Mouse (Mus musculus): ENCODE measurements around the gene Pde1c. TPM values are rescaled to one million over a fixed set of nuclear protein-coding genes. Genes with fewer than 3 reads are reported as not detected.

Gene Pde1c
- total and polyA plus RNA-seq, 2 experiments, result 0.37 TPM; not detected in 1

- no peak overlapping the region for H3K9ac ChIP-seq (ENCODE audit: low read depth, low read length)
- H3K4me1 ChIP-seq (ENCODE audit: control insufficient read depth, insufficient read depth, low read length), result no peaks in the 10 kb centered on the region
- no peak overlapping the region for H3K4me3 ChIP-seq (ENCODE audit: insufficient read depth, low read depth, low read length)
- H3K79me2 ChIP-seq (ENCODE audit: control insufficient read depth, insufficient read depth, low read length), result no peaks in the 10 kb centered on the region
- no peak for DNase-seq (ENCODE audit: extremely low read depth, low read depth, low spot score)
- H3K27ac ChIP-seq (replicated peaks; ENCODE audit: insufficient read depth, low read depth, low read length), result no peak overlapping the region
- no peaks in the 10 kb centered on the region for H3K36me3 ChIP-seq (ENCODE audit: control insufficient read depth, insufficient read depth, low read length)
- TF ChIP-seq CTCF (IDR thresholded peaks at IDR 0.05; ENCODE audit: low read depth, low read length), result no peak
- TF ChIP-seq POLR2A (IDR thresholded peaks at IDR 0.05; ENCODE audit: extremely low read depth, insufficient read depth, low read length), result no peak
- H3K27me3 ChIP-seq (ENCODE audit: control insufficient read depth, insufficient read depth, low read length), result no peaks in the 10 kb centered on the region
Measured at GRCm38 (mm10) chr6:56310318-56310717, 258.6 kb downstream of the Pde1c start.

DNA sequence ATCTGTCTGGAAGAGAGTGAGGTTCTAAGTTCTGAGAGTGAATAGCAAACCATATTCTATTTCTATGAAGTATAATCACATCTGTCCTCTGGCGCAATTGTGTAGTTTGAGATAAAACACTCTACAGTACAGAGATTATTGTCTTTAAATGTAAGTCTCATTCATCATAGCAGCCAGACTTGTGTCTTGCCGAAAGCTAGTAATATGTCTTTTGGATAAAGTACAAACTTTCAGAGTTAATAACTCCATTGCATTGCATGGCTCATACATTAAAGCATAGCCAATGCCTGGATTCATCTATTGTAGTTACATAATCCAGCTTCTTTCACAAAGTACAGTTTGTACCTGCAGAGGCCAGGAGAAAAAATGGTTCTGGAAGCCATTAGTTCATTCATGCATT, 262.8 kb downstream of the Pde1c start:
- H3K79me2 ChIP-seq (ENCODE audit: control insufficient read depth, insufficient read depth, low read length), result no peaks in the 10 kb centered on the region
- H3K9ac ChIP-seq (ENCODE audit: low read depth, low read length), result no peak overlapping the region
- H3K36me3 ChIP-seq (ENCODE audit: control insufficient read depth, insufficient read depth, low read length), result no peaks in the 10 kb centered on the region
- H3K4me3 ChIP-seq (ENCODE audit: insufficient read depth, low read depth, low read length), result no peak overlapping the region
- 95% methylated on average over 2 of the region's 2 CpGs for WGBS
- no peaks in the 10 kb centered on the region for H3K27me3 ChIP-seq (ENCODE audit: control insufficient read depth, insufficient read depth, low read length)
- H3K4me1 ChIP-seq (ENCODE audit: control insufficient read depth, insufficient read depth, low read length), result no peaks in the 10 kb centered on the region
- TF ChIP-seq POLR2A (IDR thresholded peaks at IDR 0.05; ENCODE audit: extremely low read depth, insufficient read depth, low read length) (no peak), CTCF (IDR thresholded peaks at IDR 0.05; ENCODE audit: low read depth, low read length) (no peak)
- DNase-seq (ENCODE audit: extremely low read depth, low read depth, low spot score), result no peak
- H3K27ac ChIP-seq (replicated peaks; ENCODE audit: insufficient read depth, low read depth, low read length), result no peak overlapping the region

DNA sequence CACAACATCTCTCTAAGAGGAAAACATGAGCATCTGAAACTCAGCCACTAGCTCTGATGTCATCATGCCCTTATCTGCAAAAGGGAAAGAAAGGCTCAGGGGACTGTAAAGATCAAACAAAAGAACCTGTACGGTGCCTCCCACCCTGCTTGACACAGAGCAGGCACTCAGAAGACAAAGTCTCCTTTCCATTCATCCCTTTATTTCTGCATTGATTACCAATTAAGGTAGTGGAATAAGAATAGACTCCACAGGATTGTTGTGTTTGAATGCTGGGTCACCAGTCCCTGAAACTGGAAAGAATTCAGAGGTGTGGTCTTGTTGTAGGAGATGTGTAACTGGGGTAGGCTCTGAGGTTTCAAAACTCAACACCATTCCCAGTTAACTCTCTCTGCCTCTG, 276.7 kb downstream of the Pde1c start:
- Histone ChIP-seq H3K9ac (ENCODE audit: low read depth, low read length) (no peak overlapping the region), H3K36me3 (ENCODE audit: control insufficient read depth, insufficient read depth, low read length) (no peaks in the 10 kb centered on the region), H3K4me3 (ENCODE audit: insufficient read depth, low read depth, low read length) (no peak overlapping the region), H3K27ac (replicated peaks; ENCODE audit: insufficient read depth, low read depth, low read length) (no peak overlapping the region), H3K27me3 (ENCODE audit: control insufficient read depth, insufficient read depth, low read length) (no peaks in the 10 kb centered on the region), H3K4me1 (ENCODE audit: control insufficient read depth, insufficient read depth, low read length) (no peaks in the 10 kb centered on the region), H3K79me2 (ENCODE audit: control insufficient read depth, insufficient read depth, low read length) (no peaks in the 10 kb centered on the region)
- 69% methylated on average over 1 of the region's 1 CpGs for WGBS
- no peak for DNase-seq (ENCODE audit: extremely low read depth, low read depth, low spot score)
- no peak for TF ChIP-seq CTCF (IDR thresholded peaks at IDR 0.05; ENCODE audit: low read depth, low read length)
- TF ChIP-seq POLR2A (IDR thresholded peaks at IDR 0.05; ENCODE audit: extremely low read depth, insufficient read depth, low read length), result no peak

- H3K4me3 ChIP-seq (ENCODE audit: insufficient read depth, low read depth, low read length), result no peak overlapping the region
- 66% methylated on average over 2 of the region's 2 CpGs for WGBS
- no peak for DNase-seq (ENCODE audit: extremely low read depth, low read depth, low spot score)
- H3K27ac ChIP-seq (replicated peaks; ENCODE audit: insufficient read depth, low read depth, low read length), result no peak overlapping the region
- no peaks in the 10 kb centered on the region for H3K79me2 ChIP-seq (ENCODE audit: control insufficient read depth, insufficient read depth, low read length)
- no peaks in the 10 kb centered on the region for H3K27me3 ChIP-seq (ENCODE audit: control insufficient read depth, insufficient read depth, low read length)
- no peaks in the 10 kb centered on the region for H3K36me3 ChIP-seq (ENCODE audit: control insufficient read depth, insufficient read depth, low read length)
- H3K4me1 ChIP-seq (ENCODE audit: control insufficient read depth, insufficient read depth, low read length), result no peaks in the 10 kb centered on the region
- TF ChIP-seq CTCF (IDR thresholded peaks at IDR 0.05; ENCODE audit: low read depth, low read length) (no peak), POLR2A (IDR thresholded peaks at IDR 0.05; ENCODE audit: extremely low read depth, insufficient read depth, low read length) (no peak)
- no peak overlapping the region for H3K9ac ChIP-seq (ENCODE audit: low read depth, low read length)
Measured at GRCm38 (mm10) chr6:56289307-56289706, 279.6 kb downstream of the Pde1c start.

- no peak overlapping the region for H3K4me3 ChIP-seq (ENCODE audit: insufficient read depth, low read depth, low read length)
- no peak overlapping the region for H3K9ac ChIP-seq (ENCODE audit: low read depth, low read length)
- 86% methylated on average over 4 of the region's 4 CpGs for WGBS
- TF ChIP-seq CTCF (IDR thresholded peaks at IDR 0.05; ENCODE audit: low read depth, low read length) (no peak), POLR2A (IDR thresholded peaks at IDR 0.05; ENCODE audit: extremely low read depth, insufficient read depth, low read length) (no peak)
- no peaks in the 10 kb centered on the region for H3K27me3 ChIP-seq (ENCODE audit: control insufficient read depth, insufficient read depth, low read length)
- H3K79me2 ChIP-seq (ENCODE audit: control insufficient read depth, insufficient read depth, low read length), result no peaks in the 10 kb centered on the region
- no peak for DNase-seq (ENCODE audit: extremely low read depth, low read depth, low spot score)
- no peaks in the 10 kb centered on the region for H3K4me1 ChIP-seq (ENCODE audit: control insufficient read depth, insufficient read depth, low read length)
- H3K27ac ChIP-seq (replicated peaks; ENCODE audit: insufficient read depth, low read depth, low read length), result no peak overlapping the region
- no peaks in the 10 kb centered on the region for H3K36me3 ChIP-seq (ENCODE audit: control insufficient read depth, insufficient read depth, low read length)
Measured at GRCm38 (mm10) chr6:56284821-56285220, 284.1 kb downstream of the Pde1c start.

GRCm38 (mm10) chr6:56275461-56275860, 293.4 kb downstream of the Pde1c start:
- 83% methylated on average over 1 of the region's 1 CpGs for WGBS
- H3K27ac ChIP-seq (replicated peaks; ENCODE audit: insufficient read depth, low read depth, low read length), result no peak overlapping the region

More at GRCm38 (mm10) chr6:56275461-56275860, 293.4 kb downstream of the Pde1c start:
- Histone ChIP-seq H3K79me2 (ENCODE audit: control insufficient read depth, insufficient read depth, low read length) (no peaks in the 10 kb centered on the region), H3K9ac (ENCODE audit: low read depth, low read length) (no peak overlapping the region), H3K27me3 (ENCODE audit: control insufficient read depth, insufficient read depth, low read length) (no peaks in the 10 kb centered on the region), H3K36me3 (ENCODE audit: control insufficient read depth, insufficient read depth, low read length) (no peaks in the 10 kb centered on the region), H3K4me3 (ENCODE audit: insufficient read depth, low read depth, low read length) (no peak overlapping the region), H3K4me1 (ENCODE audit: control insufficient read depth, insufficient read depth, low read length) (no peaks in the 10 kb centered on the region)
- no peak for TF ChIP-seq CTCF (IDR thresholded peaks at IDR 0.05; ENCODE audit: low read depth, low read length)
- TF ChIP-seq POLR2A (IDR thresholded peaks at IDR 0.05; ENCODE audit: extremely low read depth, insufficient read depth, low read length), result no peak
- no peak for DNase-seq (ENCODE audit: extremely low read depth, low read depth, low spot score)
